Mouse (Mus musculus) midbrain, postnatal 0 days (tissue): ENCODE results near the gene Cdkn1b. TPM values are rescaled to one million over a fixed set of nuclear protein-coding genes. Genes with fewer than 3 reads are reported as not detected.

Experiments
- ATAC-seq: fragments of 200-750 bp; cut with Nextera tagmentation; 2 replicates; pipeline ENCODE4 v1.8.0; 2017; ENCODE audit warnings: moderate number of reproducible peaks, mild to moderate bottlenecking, moderate TSS enrichment, moderate library complexity; ENCODE audit not compliant: low FRiP score
- DNase-seq: peaks from one replicate; pipeline ENCODE4 v3.0.0-alpha.2; 2015; ENCODE audit warnings: low spot score
- H3K27ac ChIP-seq: fragments of 300-500 bp; sonication (generic); 2 replicates; pipeline ENCODE4 v1.5.1; 2014; ENCODE audit warnings: low read depth, mild to moderate bottlenecking, low read length, mixed read lengths
- H3K27me3 ChIP-seq: fragments of 300-500 bp; sonication (generic); 2 replicates; pipeline ENCODE4 v1.6.1; 2014; ENCODE audit warnings: low read length, control low read depth, mixed read lengths; ENCODE audit not compliant: insufficient read depth
- H3K36me3 ChIP-seq: fragments of 300-500 bp; sonication (generic); 2 replicates; pipeline ENCODE4 v1.6.1; 2014; ENCODE audit warnings: low read length, control low read depth, mixed read lengths; ENCODE audit not compliant: insufficient read depth
- H3K4me1 ChIP-seq: fragments of 300-500 bp; sonication (generic); 2 replicates; pipeline ENCODE4 v1.6.1; 2014; ENCODE audit warnings: mild to moderate bottlenecking, control low read depth, antibody characterized with exemption, low read length, mixed read lengths; ENCODE audit not compliant: insufficient read depth
- H3K4me2 ChIP-seq: fragments of 300-500 bp; sonication (generic); 2 replicates; pipeline ENCODE4 v1.6.1; 2014; ENCODE audit warnings: low read depth, mild to moderate bottlenecking, low read length, mixed read lengths; ENCODE audit not compliant: poor library complexity, severe bottlenecking
- H3K4me3 ChIP-seq: fragments of 300-500 bp; sonication (generic); 2 replicates; pipeline ENCODE4 v1.5.1; 2014; ENCODE audit warnings: low read depth, mild to moderate bottlenecking, low read length, moderate library complexity
- H3K9ac ChIP-seq: fragments of 300-500 bp; sonication (generic); replicated peaks from 2 replicates; pipeline ENCODE4 v1.6.1; 2014; ENCODE audit warnings: mild to moderate bottlenecking, low read length, moderate library complexity, mixed read lengths; ENCODE audit not compliant: poor library complexity, severe bottlenecking
- H3K9me3 ChIP-seq: fragments of 300-500 bp; sonication (generic); 2 replicates; pipeline ENCODE4 v1.6.1; 2016; ENCODE audit warnings: low read length, control low read depth
- CTCF ChIP-seq: IDR thresholded peaks from 2 replicates; pipeline ENCODE4 v1.5.1; 2016; ENCODE audit warnings: antibody characterized with exemption, mild to moderate bottlenecking
- WGBS: fragments of 180-500 bp; shearing (Covaris S2); extraction: QIAGEN DNeasy Blood & Tissue Kit; methylation state at CpG from one replicate; pipeline ENCODE4 v1.1.7; 2014; 5-methylcytosine and 5-hydroxymethylcytosine counted together
- polyA plus RNA-seq: library from polyadenylated mRNA; unstranded; fragments of >200 nt; fragmentation: Nextera tagmentation; extraction: Ambion mirVana; gene quantifications from 2 replicates; pipeline ENCODE4 v1.2.1, GENCODE M21; 2015
- total RNA-seq: library from RNA; depleted of rRNA; stranded (reverse); fragments of >200 nt; gene quantifications from 2 replicates; pipeline ENCODE4 v1.2.3, GENCODE M21; 2014

The Cdkn1b gene
- total and polyA plus RNA-seq, 2 experiments from 2014 or later = 25.6 to 58.8 TPM

- 63% methylated on average over 4 of the region's 4 CpGs for WGBS
- TF ChIP-seq CTCF = no peak
- Histone ChIP-seq H3K27ac (no peak overlapping the region), H3K4me2 (no peak overlapping the region), H3K4me1 (no peaks in the 10 kb centered on the region), H3K9ac (no peak overlapping the region), H3K27me3 (no peaks in the 10 kb centered on the region), H3K36me3 (no peaks in the 10 kb centered on the region), H3K9me3 (no peaks in the 10 kb centered on the region), H3K4me3 (no peak overlapping the region)
- ATAC-seq = no peak
- no peak for DNase-seq
These were observed 5.6 kb downstream of the Cdkn1b start for GRCm38 (mm10) chr6:134925673-134926337.

- Histone ChIP-seq H3K4me1 (no peaks in the 10 kb centered on the region), H3K27ac (peak overlapping the region; percentile 63; the same call in 1 of the 2 replicates), H3K27me3 (no peaks in the 10 kb centered on the region), H3K9me3 (no peaks in the 10 kb centered on the region), H3K4me3 (peak overlapping the region; percentile 66), H3K9ac (peak overlapping the region; percentile 64), H3K4me2 (peak overlapping the region; percentile 97), H3K36me3 (no peaks in the 10 kb centered on the region)
- ATAC-seq (no peak), DNase-seq (no peak)
- no peak for TF ChIP-seq CTCF
- WGBS = 35% methylated on average over 3 of the region's 3 CpGs
These were observed 6.1 kb downstream of the Cdkn1b start for GRCm38 (mm10) chr6:134926338-134926705.

- no peak for TF ChIP-seq CTCF
- Histone ChIP-seq H3K9me3 (no peaks in the 10 kb centered on the region), H3K4me3 (peak overlapping the region; percentile 66), H3K27ac (peak overlapping the region; percentile 63), H3K27me3 (no peaks in the 10 kb centered on the region), H3K9ac (peak overlapping the region; percentile 64), H3K4me2 (peak overlapping the region; percentile 97), H3K4me1 (no peaks in the 10 kb centered on the region), H3K36me3 (no peaks in the 10 kb centered on the region)
- DNase-seq = peak; percentile 61
- WGBS = 2% methylated on average over 63 of the region's 63 CpGs
- peak; percentile 38 for ATAC-seq
These were observed 6.8 kb downstream of the Cdkn1b start for GRCm38 (mm10) chr6:134926803-134927594.

GRCm38 (mm10) chr6:134927595-134928095, 7.4 kb downstream of the Cdkn1b start:
- H3K4me3 ChIP-seq = peak overlapping the region; percentile 66
- ATAC-seq (0 out of 2 replicates have a peak, but pooled peaks have one; percentile 7), DNase-seq (no peak)
- H3K27me3 ChIP-seq = no peaks in the 10 kb centered on the region
- peak overlapping the region; percentile 97 for H3K4me2 ChIP-seq
- H3K9ac ChIP-seq = peak overlapping the region; percentile 64
- H3K4me1 ChIP-seq = no peaks in the 10 kb centered on the region
- no peaks in the 10 kb centered on the region for H3K36me3 ChIP-seq
- H3K9me3 ChIP-seq = no peaks in the 10 kb centered on the region
- H3K27ac ChIP-seq = peak overlapping the region; percentile 63
- TF ChIP-seq CTCF = no peak
- WGBS = 3% methylated on average over 13 of the region's 13 CpGs

- Histone ChIP-seq H3K4me1 (no peaks in the 10 kb centered on the region), H3K36me3 (no peaks in the 10 kb centered on the region), H3K4me3 (peak overlapping the region; percentile 66), H3K4me2 (peak overlapping the region; percentile 97), H3K27me3 (no peaks in the 10 kb centered on the region), H3K9ac (peak overlapping the region; percentile 64), H3K9me3 (no peaks in the 10 kb centered on the region), H3K27ac (peak overlapping the region; percentile 63)
- TF ChIP-seq CTCF = no peak
- ATAC-seq = peak; percentile 85
- whole genome bisulfite sequencing = under 1% methylated on average over 62 of the region's 63 CpGs
- peak; percentile 94 for DNase-seq
These were observed 8.1 kb downstream of the Cdkn1b start for GRCm38 (mm10) chr6:134928096-134928888.
